10 mouse cellular contexts compared by ENCODE assay signal in the genomic region with DNA sequence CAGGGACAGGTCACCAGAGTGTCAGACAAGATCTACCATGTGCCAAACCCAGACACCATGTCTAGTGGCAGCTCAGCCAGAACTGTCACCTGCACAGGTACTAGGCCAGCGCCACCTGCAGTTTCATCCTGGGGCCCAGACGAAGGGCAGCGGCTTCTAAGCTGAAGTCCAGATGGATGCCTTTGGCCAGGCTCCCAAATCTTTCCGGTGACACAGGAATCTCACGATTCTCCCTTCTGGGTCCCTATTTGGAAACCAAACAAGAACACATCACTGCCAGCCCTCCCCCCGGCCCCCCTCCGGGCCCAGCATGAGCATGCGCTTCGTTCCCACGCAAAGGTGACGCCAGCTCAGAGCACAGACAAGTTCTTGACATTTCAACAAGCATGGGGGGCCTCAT. TPM values are rescaled to one million over a fixed set of nuclear protein-coding genes. Genes with fewer than 3 reads are reported as not detected.
A peak's percentile ranks its signal among the peaks of the same experiment; 100 is the strongest.
DNase-seq lines count a peak whose midpoint lies in the region; ATAC-seq lines count a peak whose summit lies in the region.
"Had no signal": no experiment of that assay in that cellular context is flagged by ENCODE, and none has a peak within 500 bp of the region (broad histone marks: within the 10 kb centered on the region; RNA-seq: fewer than 3 reads in every experiment).

No protein-coding gene starts in this region.

- no peak for ATAC-seq in erythroblast, adult 5-6 weeks (replicated peaks; ENCODE audit: low FRiP score, poor library complexity, severe bottlenecking)

- intact Hi-C loops in left cerebral cortex, postnatal 14 days (cut with DNase I) = no loop called here

- DNase-seq in adrenal gland, postnatal 25 days = peak; percentile 31
- DNase-seq in adrenal gland, adult 18-20 months (ENCODE audit: low spot score in 2 of 2) = no peak
- DNase-seq in brain, adult 2 months (ENCODE audit: low read depth, low spot score) = peak; percentile 99
- DNase-seq in frontal cortex, adult 2 months (ENCODE audit: extremely low spot score in 1 of 2, low spot score in 1 of 2) = peak; percentile 48 to 72
- DNase-seq in left cerebral cortex, postnatal 14 days (ENCODE audit: low spot score in 2 of 2) = peak; percentile 63 to 89
- no peak for DNase-seq in T-cell, adult 2 months (ENCODE audit: low spot score)
- no peak for DNase-seq in heart, adult 8-10 months (ENCODE audit: low spot score)
- DNase-seq: lung, postnatal 4 days had no signal

RNA-seq across cellular contexts. Expression of a gene that starts 10.2 kb away (rescaled TPM):
- total RNA-seq in adrenal gland, postnatal 25 days (2021) = 5.9 and 7.4 TPM in 2 replicates
- total RNA-seq in adrenal gland, adult 18-20 months (2021) = 1 to 10 TPM; 8.2 to 8.7 TPM
- polyA plus RNA-seq in frontal cortex, adult 2 months (2012; rRNA removed) = 79.3 and 84.5 TPM in 2 replicates
- 100 to 1,000 TPM; 109 to 110 TPM for total RNA-seq in left cerebral cortex, postnatal 14 days (2021)
- not detected in 2 replicates for total RNA-seq in erythroblast, adult 5-6 weeks (2015; ENCODE audit: low replicate concordance)
- not detected in 2 replicates for total RNA-seq in erythroblast, adult 5-6 weeks (2017; ENCODE audit: low replicate concordance)
- total RNA-seq in heart, adult 8-10 months (2022) = 1 to 10 TPM; 2.9 to 6.2 (median 4.5) TPM
- total RNA-seq: granulocyte monocyte progenitor cell, adult 5-6 weeks had no signal

RNA-seq across cellular contexts. Expression of a gene that starts 30.3 kb away (rescaled TPM):
- 20.5 and 26.7 TPM in 2 replicates for total RNA-seq in adrenal gland, postnatal 25 days (2021)
- 1 to 10 TPM; 9.3 to 9.4 TPM for total RNA-seq in adrenal gland, adult 18-20 months (2021)
- 37.9 and 41.4 TPM in 2 replicates for polyA plus RNA-seq in frontal cortex, adult 2 months (2012; rRNA removed)
- total RNA-seq in left cerebral cortex, postnatal 14 days (2021) = 10 to 100 TPM; 26.2 to 27.8 TPM
- total RNA-seq in erythroblast, adult 5-6 weeks (2015; ENCODE audit: low replicate concordance) = 0.58 and 10.9 TPM in 2 replicates
- total RNA-seq in erythroblast, adult 5-6 weeks (2017; ENCODE audit: low replicate concordance) = 6.5 and 13.5 TPM in 2 replicates
- total RNA-seq in heart, adult 8-10 months (2022) = 10 to 100 TPM; 17.7 to 24.7 (median 23.3) TPM

Comparison
In these comparisons a context has a peak if more than half of its experiments do, and no peak if none do; other contexts are left out.
1. DNase-seq: peak in adrenal gland, postnatal 25 days (single experiment), brain, adult 2 months (single experiment), frontal cortex, adult 2 months (2 of 2) and left cerebral cortex, postnatal 14 days (2 of 2); none in adrenal gland, adult 18-20 months (0 of 2), T-cell, adult 2 months (single experiment) and heart, adult 8-10 months (single experiment).
2. RNA of a gene that starts 10.2 kb away (total RNA-seq): 109 to 110 TPM in left cerebral cortex, postnatal 14 days; 8.2 to 8.7 TPM in adrenal gland, adult 18-20 months, 5.9 to 7.4 TPM in adrenal gland, postnatal 25 days, 2.9 to 6.2 TPM in heart, adult 8-10 months and not detected in erythroblast, adult 5-6 weeks; every median in the first group is over 10 times any median in the second.